Mouse (Mus musculus) urinary bladder, postnatal 4 days (tissue): Measurements from ENCODE around the gene Trim38.

Experiments
- DNase-seq, 2 experiments: peaks; one replicate each; pipeline ENCODE4 v3.0.0; 2021 to 2022; ENCODE audit warnings: low spot score in 2 of 2

Gene Trim38

GRCm38 (mm10) chr13:23834836-23835235 lies 65.1 kb downstream of the Trim38 start:
- DNase-seq: no peak

GRCm38 (mm10) chr13:23836630-23837029 lies 66.9 kb downstream of the Trim38 start:
- DNase-seq: no peak

GRCm38 (mm10) chr13:23839308-23839707 lies 69.6 kb downstream of the Trim38 start, which contains the start of gene Slc17a3:
Slc17a3 (plus strand) TSS chr13:23839434.
- no peak for DNase-seq
